Mouse (Mus musculus) hindbrain, embryonic 13.5 days (tissue): Measurements from ENCODE around the gene Olfr312. TPM values are rescaled to one million over a fixed set of nuclear protein-coding genes. Genes with fewer than 3 reads are reported as not detected.

Experiments
- ATAC-seq: fragments of 200-750 bp; cut with Nextera tagmentation; 2 replicates; pipeline ENCODE4 v1.8.0; 2017; ENCODE audit warnings: moderate TSS enrichment; ENCODE audit not compliant: low FRiP score
- H3K27ac ChIP-seq: fragments of 300-500 bp; sonication (generic); 2 replicates; pipeline ENCODE4 v1.5.1; 2015; ENCODE audit warnings: inconsistent platforms, mild to moderate bottlenecking, moderate library complexity
- H3K27me3 ChIP-seq: fragments of 300-500 bp; sonication (generic); 2 replicates; pipeline ENCODE4 v1.6.1; 2015; ENCODE audit warnings: mild to moderate bottlenecking, inconsistent platforms
- H3K36me3 ChIP-seq: fragments of 300-500 bp; sonication (generic); 2 replicates; pipeline ENCODE4 v1.6.1; 2015; ENCODE audit warnings: mild to moderate bottlenecking, inconsistent platforms
- H3K4me1 ChIP-seq: fragments of 300-500 bp; sonication (generic); replicated peaks from 2 replicates; pipeline ENCODE4 v1.6.1; 2015; ENCODE audit warnings: inconsistent platforms
- H3K4me2 ChIP-seq: fragments of 300-500 bp; sonication (generic); 2 replicates; pipeline ENCODE4 v1.6.1; 2015; ENCODE audit warnings: inconsistent platforms, mild to moderate bottlenecking, moderate library complexity
- H3K4me3 ChIP-seq: fragments of 300-500 bp; sonication (generic); 2 replicates; pipeline ENCODE4 v1.5.1; 2015; ENCODE audit warnings: mild to moderate bottlenecking, inconsistent platforms
- H3K9ac ChIP-seq: fragments of 300-500 bp; sonication (generic); 2 replicates; pipeline ENCODE4 v1.6.1; 2015; ENCODE audit warnings: mild to moderate bottlenecking, inconsistent platforms
- H3K9me3 ChIP-seq: fragments of 300-500 bp; sonication (generic); 2 replicates; pipeline ENCODE4 v1.6.1; 2016; ENCODE audit warnings: inconsistent platforms
- WGBS: fragments of 180-500 bp; shearing (Covaris S2); methylation state at CpG from one replicate; pipeline ENCODE4 v1.1.7; 2015; 5-methylcytosine and 5-hydroxymethylcytosine counted together
- polyA plus RNA-seq: library from polyadenylated mRNA; unstranded; fragments of >200 nt; fragmentation: Nextera tagmentation; extraction: Ambion mirVana; gene quantifications from 2 replicates; pipeline ENCODE4 v1.2.1, GENCODE M21; 2015

Olfr312 gene
- polyA plus RNA-seq, 1 experiment from 2014 or later, result not detected

GRCm38 (mm10) chr11:58867039-58867953, 38.3 kb downstream of the Olfr312 start, which contains the start of gene 2810021J22Rik:
TSS of gene 2810021J22Rik (plus strand) at chr11:58867216.
- peak; percentile 92 for ATAC-seq
- H3K9ac ChIP-seq, result peak within 1 kb of the TSS; percentile 89
- H3K4me1 ChIP-seq, result peaks cover 28% of the 10 kb centered on the region
- peak within 1 kb of the TSS; percentile 93 for H3K27ac ChIP-seq
- peaks cover 27% of the 10 kb centered on the region for H3K36me3 ChIP-seq
- WGBS, result 3% methylated on average over 37 of the region's 37 CpGs
- no peaks in the 10 kb centered on the region for H3K27me3 ChIP-seq
- H3K4me2 ChIP-seq, result peak within 1 kb of the TSS; percentile 89
- no peaks in the 10 kb centered on the region for H3K9me3 ChIP-seq
- peak within 1 kb of the TSS; percentile 75 for H3K4me3 ChIP-seq

GRCm38 (mm10) chr11:58867954-58868330, 38.9 kb downstream of the Olfr312 start:
- no peaks in the 10 kb centered on the region for H3K9me3 ChIP-seq
- peaks cover 28% of the 10 kb centered on the region for H3K4me1 ChIP-seq
- peak overlapping the region; percentile 75 for H3K4me3 ChIP-seq
- H3K4me2 ChIP-seq, result peak overlapping the region; percentile 89
- H3K9ac ChIP-seq, result peak overlapping the region; percentile 89
- WGBS, result 86% methylated on average over 6 of the region's 6 CpGs
- H3K36me3 ChIP-seq, result peaks cover 27% of the 10 kb centered on the region
- H3K27me3 ChIP-seq, result no peaks in the 10 kb centered on the region
- no peak overlapping the region for H3K27ac ChIP-seq
- peak; percentile 8; the same call in 1 of the 2 replicates for ATAC-seq

GRCm38 (mm10) chr11:58870961-58871360, 41.9 kb downstream of the Olfr312 start:
- Histone ChIP-seq H3K4me1 (peaks cover 28% of the 10 kb centered on the region), H3K9me3 (no peaks in the 10 kb centered on the region), H3K27me3 (no peaks in the 10 kb centered on the region), H3K4me3 (no peak overlapping the region), H3K36me3 (peaks cover 38% of the 10 kb centered on the region), H3K27ac (no peak overlapping the region), H3K9ac (no peak overlapping the region), H3K4me2 (no peak overlapping the region)
- ATAC-seq, result no peak
- 92% methylated on average over 4 of the region's 4 CpGs for WGBS

GRCm38 (mm10) chr11:58883756-58884155, 54.7 kb downstream of the Olfr312 start:
- 89% methylated on average over 8 of the region's 8 CpGs for WGBS
- Histone ChIP-seq H3K4me3 (no peak overlapping the region), H3K9ac (no peak overlapping the region), H3K4me1 (no peaks in the 10 kb centered on the region), H3K27me3 (no peaks in the 10 kb centered on the region), H3K36me3 (peaks cover 58% of the 10 kb centered on the region), H3K4me2 (no peak overlapping the region), H3K9me3 (no peaks in the 10 kb centered on the region), H3K27ac (no peak overlapping the region)
- ATAC-seq, result no peak

Other genes starting within 250 kb of the Olfr312 start
- not detected in 2 replicates for gene Olfr324, start 234.1 kb upstream of the Olfr312 start, polyA plus RNA-seq
- not detected in 2 replicates for gene 2210407C18Rik, start 213.2 kb upstream of the Olfr312 start, polyA plus RNA-seq
- not detected in 2 replicates for gene Olfr323, start 198.7 kb upstream of the Olfr312 start, polyA plus RNA-seq
- gene Trim58, start 188.8 kb upstream of the Olfr312 start, polyA plus RNA-seq, result 0.14 and 0.19 TPM in 2 replicates
- not detected in 2 replicates for gene Olfr322, start 170.5 kb upstream of the Olfr312 start, polyA plus RNA-seq
- gene Olfr320, start 148.1 kb upstream of the Olfr312 start, polyA plus RNA-seq, result not detected in 2 replicates
- not detected in 2 replicates for gene Olfr319, start 130.1 kb upstream of the Olfr312 start, polyA plus RNA-seq
- not detected in 2 replicates for gene Olfr318, start 105.2 kb upstream of the Olfr312 start, polyA plus RNA-seq
- gene Olfr317, start 90.0 kb upstream of the Olfr312 start, polyA plus RNA-seq, result 0.14 and 0.23 TPM in 2 replicates
- not detected in 2 replicates for gene Olfr316, start 76.5 kb upstream of the Olfr312 start, polyA plus RNA-seq
- gene Olfr315, start 56.0 kb upstream of the Olfr312 start, polyA plus RNA-seq, result not detected in 2 replicates
- gene Olfr314, start 46.3 kb upstream of the Olfr312 start, polyA plus RNA-seq, result not detected in 2 replicates
- 9.2 and 10.8 TPM in 2 replicates for gene Fam183b, start 27.3 kb upstream of the Olfr312 start, polyA plus RNA-seq
- not detected in 2 replicates for gene Olfr313, start 14.2 kb upstream of the Olfr312 start, polyA plus RNA-seq
- not detected in 2 replicates for gene Olfr311, start 10.0 kb downstream of the Olfr312 start, polyA plus RNA-seq
- gene Gm12258, start 17.9 kb downstream of the Olfr312 start, polyA plus RNA-seq, result 21.3 and 22.8 TPM in 2 replicates
- gene 2810021J22Rik, start 38.0 kb downstream of the Olfr312 start, polyA plus RNA-seq, result 11.5 and 12.9 TPM in 2 replicates
- gene Zfp39, start 75.0 kb downstream of the Olfr312 start, polyA plus RNA-seq, result 5.0 and 5.7 TPM in 2 replicates
- not detected in 2 replicates for gene Btnl10, start 88.7 kb downstream of the Olfr312 start, polyA plus RNA-seq
- gene Rnf187, start 109.7 kb downstream of the Olfr312 start, polyA plus RNA-seq, result 522 and 540 TPM in 2 replicates
- gene Hist3h2ba, start 119.7 kb downstream of the Olfr312 start, polyA plus RNA-seq, result 285 and 298 TPM in 2 replicates
- gene Hist3h2a, start 125.4 kb downstream of the Olfr312 start, polyA plus RNA-seq, result 138 and 142 TPM in 2 replicates
- gene Trim17, start 125.4 kb downstream of the Olfr312 start, polyA plus RNA-seq, result 1.6 TPM in 2 replicates
- gene Trim11, start 148.9 kb downstream of the Olfr312 start, polyA plus RNA-seq, result 20.8 and 21.8 TPM in 2 replicates